Mouse (Mus musculus) c-Kit-positive CD71-positive TER-119-negative erythroid progenitor cells, embryonic 14.5 days (primary cell): ENCODE data around the gene Nod2.

Experiments used
- DNase-seq: peaks from one replicate; pipeline ENCODE4 v3.0.0-alpha.2; 2013; ENCODE audit warnings: low read depth

The Nod2 gene

GRCm38 (mm10) chr8:88680566-88680965, 33.5 kb downstream of the Nod2 start:
- DNase-seq: no peak

GRCm38 (mm10) chr8:88681046-88681445, 33.9 kb downstream of the Nod2 start:
- no peak for DNase-seq

GRCm38 (mm10) chr8:88683656-88684289, 36.7 kb downstream of the Nod2 start:
- no peak for DNase-seq

- no peak for DNase-seq
These were observed 39.3 kb downstream of the Nod2 start for GRCm38 (mm10) chr8:88686226-88686905.

- no peak for DNase-seq
These were observed 39.8 kb downstream of the Nod2 start for GRCm38 (mm10) chr8:88686906-88687235.

- DNase-seq: no peak
These were observed 42.0 kb downstream of the Nod2 start for GRCm38 (mm10) chr8:88689151-88689550.

GRCm38 (mm10) chr8:88689891-88690290, 42.8 kb downstream of the Nod2 start:
- DNase-seq: no peak

GRCm38 (mm10) chr8:88691342-88691948, 44.3 kb downstream of the Nod2 start:
- DNase-seq: no peak

GRCm38 (mm10) chr8:88691961-88692360, 44.8 kb downstream of the Nod2 start:
- DNase-seq: no peak

- no peak for DNase-seq
These were observed 45.8 kb downstream of the Nod2 start for GRCm38 (mm10) chr8:88692866-88693265.

GRCm38 (mm10) chr8:88693376-88693775, 46.3 kb downstream of the Nod2 start:
- no peak for DNase-seq

GRCm38 (mm10) chr8:88694291-88694690, 47.2 kb downstream of the Nod2 start:
- DNase-seq: no peak

- DNase-seq: no peak
These were observed 49.1 kb downstream of the Nod2 start for GRCm38 (mm10) chr8:88696228-88696627.

GRCm38 (mm10) chr8:88696721-88697641, 49.9 kb downstream of the Nod2 start, which contains the start of gene Cyld:
Gene Cyld, plus strand, starts transcription at chr8:88697028.
- peak; percentile 97 for DNase-seq

GRCm38 (mm10) chr8:88697642-88698031, 50.5 kb downstream of the Nod2 start:
- no peak for DNase-seq

- no peak for DNase-seq
These were observed 50.9 kb downstream of the Nod2 start for GRCm38 (mm10) chr8:88698048-88698447.

GRCm38 (mm10) chr8:88701611-88702010, 54.5 kb downstream of the Nod2 start:
- no peak for DNase-seq

- DNase-seq: no peak
These were observed 55.7 kb downstream of the Nod2 start for GRCm38 (mm10) chr8:88702816-88703215.

- no peak for DNase-seq
These were observed 76.3 kb downstream of the Nod2 start for GRCm38 (mm10) chr8:88723256-88723963.
